Mouse (Mus musculus): ENCODE results near the gene Ugt1a2. TPM values are rescaled to one million over a fixed set of nuclear protein-coding genes. Genes with fewer than 3 reads are reported as not detected.
A peak's percentile ranks its signal among the peaks of the same experiment; 100 is the strongest.

The Ugt1a2 gene
- total and polyA plus RNA-seq, 3 experiments = not detected

DNA sequence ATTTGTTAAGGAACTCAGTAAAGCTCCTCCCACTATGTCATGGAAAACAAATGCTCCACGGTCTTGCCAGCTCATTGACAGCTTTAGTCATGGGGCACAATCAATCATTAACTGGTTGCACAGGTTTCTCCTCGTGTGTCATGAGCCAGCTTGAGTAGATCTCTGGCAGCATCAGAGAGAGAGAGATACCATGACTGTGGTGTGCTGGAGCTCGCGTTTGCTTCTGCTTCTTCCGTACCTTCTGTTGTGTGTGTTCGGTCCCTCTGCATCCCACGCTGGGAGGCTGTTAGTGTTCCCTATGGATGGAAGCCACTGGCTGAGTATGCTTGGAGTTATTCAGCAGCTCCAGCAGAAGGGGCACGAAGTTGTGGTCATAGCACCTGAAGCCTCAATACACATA is 11.4 kb downstream of the Ugt1a2 start, which contains the start of gene Ugt1a1:
Ugt1a1 (plus strand) TSS at position 148 of the 400 bp plus-strand sequence.
- no peak for TF ChIP-seq CTCF (IDR thresholded peaks at IDR 0.05)
- TF ChIP-seq POLR2A (IDR thresholded peaks at IDR 0.05; ENCODE audit: insufficient read depth, low read depth, low read length) = no peak
- TF ChIP-seq EP300 (IDR thresholded peaks at IDR 0.05; ENCODE audit: insufficient read depth, low read depth, low read length) = no peak
- Histone ChIP-seq H3K4me3 (no peak within 1 kb of the TSS), H3K36me3 (ENCODE audit: control insufficient read depth, insufficient read depth, low read length) (no peaks in the 10 kb centered on the region), H3K4me1 (ENCODE audit: control insufficient read depth, insufficient read depth, low read length) (no peaks in the 10 kb centered on the region), H3K27me3 (ENCODE audit: control insufficient read depth, insufficient read depth, low read length) (no peaks in the 10 kb centered on the region), H3K79me2 (replicated peaks; ENCODE audit: control insufficient read depth, insufficient read depth, low read length) (no peaks in the 10 kb centered on the region), H3K27ac (no peak within 1 kb of the TSS), H3K9ac (ENCODE audit: low read depth, low read length) (no peak within 1 kb of the TSS)
- 61% methylated on average over 8 of the region's 8 CpGs for WGBS
- intact Hi-C loops (cut with DNase I) = no loop called here
- peak in 1 of 2 experiments; percentile 21 for DNase-seq

GRCm38 (mm10) chr1:88212341-88213045 is 12.1 kb downstream of the Ugt1a2 start:
- intact Hi-C loops (cut with DNase I) = no loop called here
- H3K36me3 ChIP-seq (ENCODE audit: control insufficient read depth, insufficient read depth, low read length) = no peaks in the 10 kb centered on the region
- TF ChIP-seq EP300 (IDR thresholded peaks at IDR 0.05; ENCODE audit: insufficient read depth, low read depth, low read length) = no peak
- no peak for TF ChIP-seq POLR2A (IDR thresholded peaks at IDR 0.05; ENCODE audit: insufficient read depth, low read depth, low read length)
- TF ChIP-seq CTCF (IDR thresholded peaks at IDR 0.05) = no peak
- no peak overlapping the region for H3K4me3 ChIP-seq
- H3K4me1 ChIP-seq (ENCODE audit: control insufficient read depth, insufficient read depth, low read length) = no peaks in the 10 kb centered on the region
- no peak overlapping the region for H3K27ac ChIP-seq
- no peaks in the 10 kb centered on the region for H3K27me3 ChIP-seq (ENCODE audit: control insufficient read depth, insufficient read depth, low read length)
- no peak for DNase-seq
- H3K79me2 ChIP-seq (replicated peaks; ENCODE audit: control insufficient read depth, insufficient read depth, low read length) = no peaks in the 10 kb centered on the region
- no peak overlapping the region for H3K9ac ChIP-seq (ENCODE audit: low read depth, low read length)
- 56% methylated on average over 8 of the region's 8 CpGs for WGBS

DNA sequence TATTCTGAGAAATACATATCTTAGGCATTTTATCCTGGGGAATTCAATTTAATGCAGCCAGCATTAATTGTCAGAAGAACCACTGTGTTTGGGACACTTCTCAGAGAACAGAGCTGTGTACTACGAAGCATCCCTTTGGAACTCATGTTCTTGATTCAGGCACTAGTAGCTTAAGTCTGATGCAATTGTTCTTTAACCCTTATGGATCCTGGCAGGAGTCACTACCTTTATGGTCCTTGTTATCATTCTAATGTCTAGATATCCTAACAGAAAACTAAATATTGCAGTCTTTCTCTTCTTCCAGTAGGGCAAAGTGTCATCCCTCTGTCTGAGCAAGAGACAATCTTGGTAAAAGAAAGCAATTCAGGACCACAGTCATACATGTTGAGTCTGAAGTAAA is 12.7 kb downstream of the Ugt1a2 start:
- no peak overlapping the region for H3K27ac ChIP-seq
- no peaks in the 10 kb centered on the region for H3K79me2 ChIP-seq (replicated peaks; ENCODE audit: control insufficient read depth, insufficient read depth, low read length)
- TF ChIP-seq CTCF (IDR thresholded peaks at IDR 0.05) (no peak), EP300 (IDR thresholded peaks at IDR 0.05; ENCODE audit: insufficient read depth, low read depth, low read length) (no peak), POLR2A (IDR thresholded peaks at IDR 0.05; ENCODE audit: insufficient read depth, low read depth, low read length) (no peak)
- no peak overlapping the region for H3K4me3 ChIP-seq
- H3K27me3 ChIP-seq (ENCODE audit: control insufficient read depth, insufficient read depth, low read length) = no peaks in the 10 kb centered on the region
- H3K4me1 ChIP-seq (ENCODE audit: control insufficient read depth, insufficient read depth, low read length) = no peaks in the 10 kb centered on the region
- 57% methylated on average over 1 of the region's 1 CpGs for WGBS
- intact Hi-C loops (cut with DNase I) = no loop called here
- H3K9ac ChIP-seq (ENCODE audit: low read depth, low read length) = no peak overlapping the region
- no peaks in the 10 kb centered on the region for H3K36me3 ChIP-seq (ENCODE audit: control insufficient read depth, insufficient read depth, low read length)
- DNase-seq = no peak

DNA sequence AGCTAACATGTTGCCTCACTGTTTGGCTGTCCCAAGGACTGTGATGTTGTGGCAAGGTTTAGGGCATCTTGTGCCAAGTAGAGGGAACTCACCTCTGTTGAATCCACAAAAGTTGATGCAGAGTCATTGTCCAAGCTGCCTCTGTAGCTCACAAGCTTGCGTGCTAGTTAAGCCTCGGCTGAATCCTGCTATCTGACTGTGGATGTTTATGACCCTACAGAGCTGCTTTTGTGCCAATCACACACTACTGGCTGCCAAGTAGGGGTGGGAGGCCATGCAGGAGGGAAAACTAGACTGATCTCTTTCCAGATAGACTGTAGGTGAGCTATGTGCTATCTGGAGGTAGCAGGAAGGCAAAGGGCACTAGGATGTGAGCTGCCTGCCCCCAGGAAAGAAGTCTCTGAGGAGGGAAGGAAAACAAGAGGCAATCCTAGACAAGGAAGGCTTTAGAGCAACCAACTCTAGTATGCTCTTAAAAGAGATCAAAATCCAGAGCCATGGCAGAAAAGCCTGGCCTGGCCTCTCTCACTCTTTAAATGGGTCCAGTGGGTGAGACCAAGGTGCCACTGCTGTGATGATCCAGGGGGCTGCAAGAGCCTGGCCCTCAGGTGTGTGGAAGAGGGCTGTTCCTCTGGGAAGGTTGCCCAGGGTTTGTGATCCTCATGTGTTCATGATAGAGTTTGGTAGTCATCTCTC is 13.5 kb downstream of the Ugt1a2 start:
- intact Hi-C loops (cut with DNase I) = no loop called here
- H3K27ac ChIP-seq = no peak overlapping the region
- H3K4me1 ChIP-seq (ENCODE audit: control insufficient read depth, insufficient read depth, low read length) = no peaks in the 10 kb centered on the region
- DNase-seq = peak in 1 of 2 experiments; percentile 22
- H3K27me3 ChIP-seq (ENCODE audit: control insufficient read depth, insufficient read depth, low read length) = no peaks in the 10 kb centered on the region
- 60% methylated on average over 2 of the region's 2 CpGs for WGBS
- no peaks in the 10 kb centered on the region for H3K36me3 ChIP-seq (ENCODE audit: control insufficient read depth, insufficient read depth, low read length)
- no peak overlapping the region for H3K4me3 ChIP-seq
- no peak overlapping the region for H3K9ac ChIP-seq (ENCODE audit: low read depth, low read length)
- TF ChIP-seq EP300 (IDR thresholded peaks at IDR 0.05; ENCODE audit: insufficient read depth, low read depth, low read length) (no peak), POLR2A (IDR thresholded peaks at IDR 0.05; ENCODE audit: insufficient read depth, low read depth, low read length) (no peak), CTCF (IDR thresholded peaks at IDR 0.05) (no peak)
- no peaks in the 10 kb centered on the region for H3K79me2 ChIP-seq (replicated peaks; ENCODE audit: control insufficient read depth, insufficient read depth, low read length)

GRCm38 (mm10) chr1:88214462-88214952 is 14.1 kb downstream of the Ugt1a2 start:
- Histone ChIP-seq H3K4me3 (no peak overlapping the region), H3K27me3 (ENCODE audit: control insufficient read depth, insufficient read depth, low read length) (no peaks in the 10 kb centered on the region), H3K79me2 (replicated peaks; ENCODE audit: control insufficient read depth, insufficient read depth, low read length) (no peaks in the 10 kb centered on the region), H3K27ac (no peak overlapping the region), H3K4me1 (ENCODE audit: control insufficient read depth, insufficient read depth, low read length) (no peaks in the 10 kb centered on the region), H3K36me3 (ENCODE audit: control insufficient read depth, insufficient read depth, low read length) (no peaks in the 10 kb centered on the region), H3K9ac (ENCODE audit: low read depth, low read length) (no peak overlapping the region)
- DNase-seq = no peak
- intact Hi-C loops (cut with DNase I) = no loop called here
- WGBS = 68% methylated on average over 2 of the region's 2 CpGs
- TF ChIP-seq POLR2A (IDR thresholded peaks at IDR 0.05; ENCODE audit: insufficient read depth, low read depth, low read length) (no peak), CTCF (IDR thresholded peaks at IDR 0.05) (no peak), EP300 (IDR thresholded peaks at IDR 0.05; ENCODE audit: insufficient read depth, low read depth, low read length) (no peak)

Data from heart, adult 2 months (tissue).